Mouse (Mus musculus) mouse embryonic stem cell (cell line): ENCODE data around the gene Mdk.

Source experiments
- in situ Hi-C, 2 experiments: fragments of 300-500 bp; cut with MboI; formaldehyde crosslinking; loops; 1 replicate in 1 of 2; 3 replicates in 1 of 2; pipeline ENCODE4 v1.14.3; 2019 to 2020; ENCODE audit warnings: low sequenced_read_pairs in 2 of 2, low pct_unique_long_range_greater_than_20kb in 1 of 2, mixed read lengths in 1 of 2; ENCODE audit not compliant: unreplicated experiment in 1 of 2

Gene Mdk

DNA sequence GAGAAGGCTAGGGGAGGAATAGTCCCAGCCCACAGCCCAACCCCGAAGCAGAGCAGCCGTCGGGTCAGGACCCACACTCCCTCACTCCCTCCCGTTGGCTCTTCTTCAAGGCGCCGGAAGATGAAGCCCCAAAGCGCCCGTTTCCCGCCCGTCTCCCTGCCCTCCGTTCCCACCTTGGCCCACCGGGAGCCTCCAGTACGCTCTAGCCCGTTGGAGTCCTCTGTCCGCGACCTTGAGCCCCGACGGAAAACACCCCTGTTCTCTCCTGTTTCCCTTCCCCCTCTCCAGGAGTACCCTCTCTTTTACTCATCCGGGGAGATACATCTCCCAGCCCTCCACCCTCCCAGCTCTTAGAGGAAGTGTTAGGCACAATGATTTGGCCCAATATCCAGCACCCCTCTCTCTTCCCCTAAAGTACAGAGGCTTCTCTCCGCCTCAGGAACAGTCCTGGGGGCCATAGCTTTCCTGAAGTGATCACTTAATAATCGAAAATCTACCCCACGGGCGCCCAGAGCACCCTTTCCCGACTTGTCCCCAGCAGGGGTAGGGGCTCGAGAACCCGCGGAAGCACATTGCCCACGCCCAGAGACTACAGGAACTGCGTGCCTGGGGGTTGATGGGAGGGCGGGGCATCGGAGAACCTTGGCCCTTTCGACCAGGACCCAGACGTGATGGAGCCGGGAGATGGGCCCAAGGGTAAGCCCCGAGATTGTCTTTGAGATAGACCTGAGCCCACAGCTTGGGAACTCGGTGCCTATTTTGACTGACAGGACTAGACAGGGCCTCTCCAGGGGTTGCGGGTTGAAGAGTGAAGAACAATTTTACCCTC, 9.3 kb downstream of the Mdk start:
- in situ Hi-C loops, result no loop called here

DNA sequence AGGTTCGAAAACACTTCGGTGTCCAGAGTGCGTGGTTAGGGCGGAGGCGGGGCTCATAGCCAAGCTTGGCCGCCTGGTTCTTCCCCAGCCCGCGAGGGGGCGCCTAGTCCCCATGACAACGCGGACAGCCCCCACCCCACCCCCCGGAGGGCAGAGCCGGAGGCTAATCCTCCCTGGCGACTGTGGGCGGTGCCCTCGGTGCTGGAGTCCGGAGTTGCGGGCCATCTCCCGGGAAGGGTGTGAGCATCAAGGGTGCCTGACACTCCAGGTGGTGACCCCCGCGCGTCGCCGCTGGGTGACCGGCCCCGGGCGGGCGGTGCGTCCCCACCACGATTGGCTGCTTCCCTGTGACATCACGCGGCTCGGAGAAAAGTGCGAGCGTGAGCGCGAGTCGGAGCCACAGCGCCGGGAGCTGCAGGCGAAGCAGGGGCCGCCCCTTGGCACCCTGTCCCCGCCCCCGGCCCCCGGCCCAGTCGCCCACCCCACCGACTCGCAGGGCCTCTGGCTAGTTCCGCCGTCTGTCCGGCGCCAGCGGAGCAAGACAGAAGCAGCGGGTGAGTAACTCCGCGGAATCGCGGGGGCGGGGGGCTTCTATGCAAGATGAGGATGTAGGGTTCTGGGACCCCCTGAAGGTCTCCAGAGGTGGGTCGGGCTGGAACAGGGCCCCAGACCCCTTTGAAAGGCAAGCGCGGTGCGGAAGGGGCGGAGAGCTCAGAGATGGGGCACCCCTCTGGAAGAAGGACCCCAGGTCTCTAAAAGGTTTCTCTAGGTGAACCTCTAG, 10.1 kb downstream of the Mdk start:
- in situ Hi-C loops, result no loop called here

DNA sequence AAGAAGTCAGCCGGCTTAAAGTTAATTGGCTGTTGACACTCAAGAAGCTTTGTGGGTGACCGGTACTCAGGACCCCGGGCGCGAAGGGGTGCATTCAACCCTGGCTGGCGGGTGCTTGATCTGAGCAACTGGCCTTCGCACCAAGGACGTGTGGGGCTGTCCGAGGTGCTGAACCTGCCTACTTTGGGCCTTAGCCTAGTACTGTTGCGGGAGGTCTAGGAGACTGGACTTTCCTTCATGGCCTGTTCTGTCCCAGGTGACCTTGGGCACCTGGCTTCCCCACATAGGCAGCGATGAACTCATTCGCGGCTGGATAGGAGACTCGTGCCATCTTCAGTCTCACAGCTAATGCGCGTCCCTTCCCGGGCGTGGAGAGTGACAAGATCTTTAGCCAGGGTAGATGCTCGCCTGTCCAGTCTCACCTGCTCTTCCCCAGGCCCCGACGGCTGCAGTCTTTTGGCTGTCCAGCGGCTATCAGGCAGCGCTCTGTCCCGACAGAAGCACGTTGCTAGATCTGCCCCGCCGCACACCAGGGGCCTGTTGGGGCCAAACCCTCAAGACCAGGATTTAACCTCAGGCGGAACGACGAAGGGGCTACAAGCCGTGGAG, 10.8 kb downstream of the Mdk start:
- in situ Hi-C loops, result no loop called here

DNA sequence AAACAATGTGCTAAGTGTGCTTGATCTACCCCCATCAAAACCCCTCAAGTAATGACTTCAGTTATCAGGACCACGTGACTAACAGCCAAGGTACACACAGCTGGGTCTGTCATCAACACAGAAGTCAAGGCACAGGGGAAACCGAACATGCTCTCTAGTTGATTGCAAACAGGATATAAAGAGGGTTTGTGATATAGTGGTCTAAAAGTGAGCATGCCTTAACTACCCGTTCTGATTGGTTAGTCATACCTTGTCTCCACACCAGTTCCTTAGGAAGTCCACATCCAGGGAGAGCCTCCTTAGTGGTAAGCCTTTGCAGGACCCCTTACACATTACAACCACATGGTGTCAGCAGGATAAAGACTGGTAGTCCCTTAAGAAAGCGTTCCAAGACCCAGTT, 12.0 kb downstream of the Mdk start:
- in situ Hi-C loops, result no loop called here

DNA sequence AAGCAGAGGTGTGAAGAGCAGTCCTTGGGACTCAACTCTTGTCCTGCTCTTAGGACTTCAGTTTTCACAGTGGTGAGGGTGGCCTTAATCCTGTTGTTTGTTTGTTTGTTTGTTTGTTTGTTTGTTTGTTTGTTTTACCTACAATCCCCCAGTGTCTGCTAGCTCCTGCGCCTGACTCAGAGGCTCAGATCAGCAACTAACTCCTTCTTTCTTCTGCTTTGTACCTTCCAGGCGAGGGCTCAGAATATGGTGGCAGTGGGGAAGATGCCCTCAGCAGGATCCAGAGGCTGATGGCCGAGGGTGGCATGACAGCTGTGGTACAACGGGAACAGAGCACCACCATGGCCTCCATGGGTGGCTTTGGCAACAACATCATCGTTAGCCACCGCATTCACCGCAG, 15.0 kb downstream of the Mdk start:
- in situ Hi-C loops, result no loop called here

DNA sequence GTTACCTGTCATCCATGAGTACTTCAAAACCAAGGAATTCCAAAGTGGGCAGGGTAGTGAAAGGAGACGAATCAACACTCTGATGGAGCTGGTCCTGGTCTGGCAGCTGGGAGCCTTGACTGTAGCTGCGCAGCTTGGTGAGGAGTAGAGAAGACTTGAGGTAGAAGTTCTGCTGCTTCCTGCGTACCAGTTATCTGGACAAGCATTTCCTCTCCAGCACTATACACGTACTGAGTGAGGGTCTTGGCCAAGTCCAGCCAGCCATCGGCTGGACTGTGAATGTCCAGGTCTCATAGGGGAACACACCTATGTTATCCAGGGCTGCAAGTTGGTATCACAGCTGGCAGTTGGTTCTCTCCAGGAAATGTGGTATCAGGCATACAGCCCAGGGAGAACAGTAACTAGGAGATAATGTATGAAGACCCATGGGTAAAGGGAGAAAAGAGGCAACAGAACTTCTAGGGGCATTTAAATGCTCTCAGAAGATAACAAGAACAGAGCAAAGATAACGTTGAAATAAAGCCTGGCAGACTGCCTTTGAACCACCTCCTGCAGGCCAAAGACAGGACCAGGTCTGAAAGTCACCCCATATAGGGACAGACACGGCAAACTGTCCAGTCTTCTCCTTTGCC, 15.6 kb downstream of the Mdk start:
- in situ Hi-C loops, result no loop called here

DNA sequence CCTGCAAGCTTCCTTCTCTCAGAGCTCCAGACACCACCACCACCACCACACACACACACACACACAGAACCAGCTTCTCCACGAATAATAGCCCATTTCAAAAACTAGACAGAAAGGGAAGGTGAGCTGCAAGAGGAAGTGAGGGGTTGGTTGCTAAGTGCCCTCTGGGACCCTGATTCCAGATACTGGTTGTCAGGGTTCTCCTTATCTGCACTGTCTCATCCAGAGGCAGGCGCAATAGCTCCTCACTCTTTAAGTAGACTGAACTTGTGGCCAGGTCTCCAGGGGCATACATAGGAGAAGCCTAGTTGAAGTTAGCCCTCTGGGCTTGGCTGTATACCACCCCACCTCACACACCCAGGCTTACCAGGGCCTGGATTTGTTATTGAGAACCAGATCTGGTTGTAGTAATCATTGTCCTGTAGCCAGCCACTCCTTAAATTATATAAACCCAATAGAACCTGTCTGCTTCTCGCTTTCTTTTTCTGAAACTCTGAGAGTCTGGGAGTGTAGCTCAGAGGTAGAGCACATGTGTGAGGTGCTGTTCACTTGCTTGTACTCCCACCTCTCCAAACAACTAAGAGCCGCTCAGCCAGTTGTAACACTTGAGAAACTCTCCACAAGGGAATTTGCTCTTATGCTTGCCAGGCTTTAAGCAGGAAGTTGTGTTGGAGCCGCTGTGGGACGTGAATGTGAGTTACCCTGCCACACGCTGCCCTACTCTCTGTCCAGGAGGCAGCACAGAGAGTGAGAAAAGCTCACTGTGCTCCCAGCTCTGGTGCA, 18.6 kb downstream of the Mdk start:
- in situ Hi-C loops, result no loop called here

DNA sequence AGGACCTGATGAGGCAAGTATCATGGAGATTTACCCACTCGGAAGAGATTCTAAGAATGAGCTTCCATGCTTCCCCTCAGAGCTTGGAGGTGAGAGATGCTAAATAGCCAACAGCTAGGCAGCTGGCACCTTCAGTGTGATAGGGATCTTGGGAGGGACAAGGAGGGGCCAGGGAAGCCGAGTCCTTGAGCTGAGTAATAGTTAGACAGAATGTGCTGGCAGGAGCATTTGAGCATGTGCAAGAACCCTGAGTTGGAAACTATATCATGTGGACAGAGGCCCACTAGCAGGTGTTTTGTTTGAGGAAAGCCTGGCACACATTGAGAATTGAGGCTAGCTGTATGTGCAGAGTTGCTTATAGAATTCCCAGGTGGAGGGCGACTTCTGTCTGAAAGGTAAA, 19.5 kb downstream of the Mdk start:
- in situ Hi-C loops, result no loop called here

DNA sequence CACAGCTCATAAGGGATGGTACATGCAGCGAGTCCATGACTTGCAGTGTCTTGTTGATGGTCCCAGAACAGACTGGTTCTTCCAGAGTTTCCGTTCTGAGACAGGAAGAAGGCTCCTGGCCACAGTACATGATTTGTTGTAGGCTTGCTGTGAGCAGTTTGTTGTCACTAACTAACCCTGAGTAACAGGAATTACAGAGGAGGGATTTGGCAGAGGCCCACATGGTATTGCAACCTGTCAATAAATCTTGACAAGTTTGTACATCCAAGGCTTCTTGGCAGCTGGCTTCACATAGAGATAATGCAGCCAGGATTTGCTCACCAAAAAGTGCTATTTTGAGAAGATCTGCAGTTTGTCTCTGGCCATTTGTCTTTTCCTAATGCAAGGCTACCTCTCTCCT, 26.0 kb downstream of the Mdk start:
- in situ Hi-C loops, result no loop called here

DNA sequence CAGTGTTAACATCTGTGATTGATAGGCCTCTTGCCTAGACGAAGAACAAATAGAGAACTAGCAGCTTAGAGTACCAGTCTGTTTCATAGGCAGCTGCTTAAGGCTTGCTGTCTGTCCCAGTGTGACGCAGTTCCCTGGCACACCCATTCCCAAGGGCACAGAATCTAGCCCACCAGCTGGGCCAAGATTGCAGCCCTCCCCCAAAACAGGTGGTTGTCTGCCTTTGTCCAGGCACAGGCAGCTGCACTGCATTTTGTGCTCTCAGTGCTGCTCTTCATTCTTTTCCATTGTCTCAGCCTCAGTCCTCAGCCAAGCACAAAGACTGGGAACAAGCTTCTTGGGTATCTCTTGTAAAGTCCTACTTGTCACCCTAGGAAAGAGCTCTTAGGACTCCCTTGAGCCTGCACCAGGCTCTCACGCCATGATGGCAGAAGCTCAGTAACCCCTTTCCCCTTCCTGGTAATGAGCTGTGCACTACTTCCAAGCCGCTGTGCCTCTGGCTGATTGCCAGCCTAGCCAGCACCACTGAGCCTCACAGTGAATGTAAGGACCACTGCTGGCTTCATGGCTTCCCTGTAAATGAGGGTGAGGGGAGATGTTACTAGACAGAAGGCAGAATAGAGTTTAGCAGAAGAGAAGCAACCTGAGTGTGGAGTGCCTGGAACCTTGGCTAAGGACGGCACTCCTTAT, 27.3 kb downstream of the Mdk start:
- in situ Hi-C loops, result no loop called here

DNA sequence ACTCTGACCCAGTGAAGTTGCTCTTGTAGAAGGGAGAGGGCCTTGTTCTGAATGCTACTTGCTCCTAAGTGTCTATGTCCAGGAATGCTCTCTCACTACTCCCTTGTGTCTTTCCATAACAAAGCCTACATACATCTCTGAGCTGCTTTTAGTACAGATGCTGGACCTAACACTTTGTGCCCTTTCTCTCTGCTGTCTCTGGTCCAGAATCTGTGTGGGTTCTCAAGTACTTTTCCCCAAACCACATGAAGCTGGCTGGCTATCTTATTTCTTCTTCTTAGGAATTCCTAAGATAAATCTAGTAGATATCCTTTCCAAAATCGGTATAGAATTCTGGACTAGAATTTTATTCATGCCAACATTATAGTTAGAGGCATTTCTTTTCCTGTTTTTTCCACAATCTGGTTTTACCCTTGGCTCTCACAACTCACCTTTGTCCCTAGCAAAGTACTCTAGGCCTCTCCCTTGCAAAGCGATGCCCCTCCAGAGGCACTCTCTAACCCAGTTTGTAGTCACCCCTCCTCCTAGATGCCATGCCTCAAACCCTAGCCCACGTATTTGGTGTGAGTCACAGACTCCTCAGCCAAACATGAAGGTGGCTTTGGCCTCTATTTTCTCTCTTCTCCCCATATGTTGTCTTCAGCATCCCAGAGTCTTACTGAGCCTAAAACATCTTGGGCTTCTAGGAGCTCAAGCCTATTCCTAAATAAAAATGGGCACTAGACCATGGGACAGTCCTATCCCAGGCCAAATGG, 28.7 kb downstream of the Mdk start:
- in situ Hi-C loops, result no loop called here

DNA sequence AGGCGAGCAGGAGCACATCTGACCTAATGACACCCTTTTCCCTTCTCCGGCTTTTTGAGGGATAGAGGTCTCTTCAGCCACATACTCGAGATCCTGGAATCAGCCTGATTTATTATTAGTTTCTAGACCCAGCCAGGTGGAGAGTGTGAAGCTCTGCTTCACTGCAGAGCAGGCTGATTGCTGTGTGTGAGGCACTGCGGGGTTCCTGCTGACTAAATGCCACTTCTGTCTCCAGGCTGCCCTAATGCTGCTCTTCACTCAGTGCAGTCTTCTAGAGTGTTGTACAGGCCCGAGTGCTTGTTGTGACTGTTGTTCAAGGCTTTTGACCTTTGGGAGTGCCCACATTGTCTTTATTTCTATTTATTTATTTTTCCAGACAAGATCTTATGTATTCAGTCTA, 29.8 kb downstream of the Mdk start:
- in situ Hi-C loops, result no loop called here

DNA sequence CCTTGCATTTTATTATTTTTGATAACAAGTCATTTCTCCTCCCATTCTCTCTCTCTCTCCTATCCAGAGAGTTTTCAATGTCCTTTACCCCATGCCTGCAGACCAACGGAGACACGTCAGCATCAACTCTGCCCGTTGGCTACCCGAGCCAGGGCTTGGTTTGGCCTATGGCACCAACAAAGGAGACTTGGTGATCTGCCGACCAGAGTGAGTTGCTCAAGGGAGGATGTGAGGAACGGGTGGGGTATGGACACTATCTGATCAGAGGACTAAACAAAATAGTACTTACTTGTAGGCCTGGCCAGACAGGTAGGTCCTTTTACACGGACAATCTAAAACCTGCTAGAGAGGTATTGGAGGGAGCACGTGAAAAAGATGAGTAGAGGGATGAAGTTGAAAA, 31.7 kb downstream of the Mdk start:
- in situ Hi-C loops, result no loop called here

DNA sequence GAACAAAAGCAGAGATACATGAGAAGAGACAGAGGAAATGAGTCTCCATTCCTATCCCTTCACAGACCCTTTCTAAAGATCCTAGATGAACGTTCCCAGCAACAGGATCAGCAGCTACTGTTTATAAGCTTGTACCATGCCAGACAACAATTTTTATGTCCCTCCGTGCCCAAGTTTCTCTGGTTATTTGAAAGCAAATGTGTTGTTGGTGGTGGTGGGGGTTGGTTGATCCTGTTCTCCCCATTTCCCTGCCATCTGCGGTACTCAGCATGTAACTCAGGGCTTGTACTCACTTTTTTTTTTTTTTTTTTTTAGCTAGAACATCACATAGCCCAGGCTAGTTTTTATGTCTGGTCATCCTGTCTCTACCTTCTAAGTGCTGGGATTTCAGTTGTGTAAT, 33.0 kb downstream of the Mdk start:
- in situ Hi-C loops, result no loop called here

DNA sequence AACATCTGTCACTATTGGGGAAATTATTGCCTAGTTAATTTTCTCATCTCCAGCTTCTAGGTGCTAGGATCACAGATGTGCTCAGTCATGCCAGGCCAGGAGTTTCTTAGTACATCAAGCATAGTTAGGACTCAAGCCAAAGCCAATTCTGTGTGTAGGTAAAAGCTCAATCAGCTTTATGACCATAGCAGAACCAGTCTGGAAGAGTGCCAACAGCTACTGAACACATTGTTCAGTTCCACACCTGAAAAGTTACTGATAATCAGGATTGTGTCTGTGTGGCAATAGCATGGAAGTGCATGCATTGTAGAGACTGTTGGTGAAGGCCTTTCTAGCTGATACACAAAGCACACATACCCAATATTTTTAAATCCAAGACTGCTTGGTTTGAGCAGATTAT, 34.1 kb downstream of the Mdk start:
- in situ Hi-C loops, result no loop called here

DNA sequence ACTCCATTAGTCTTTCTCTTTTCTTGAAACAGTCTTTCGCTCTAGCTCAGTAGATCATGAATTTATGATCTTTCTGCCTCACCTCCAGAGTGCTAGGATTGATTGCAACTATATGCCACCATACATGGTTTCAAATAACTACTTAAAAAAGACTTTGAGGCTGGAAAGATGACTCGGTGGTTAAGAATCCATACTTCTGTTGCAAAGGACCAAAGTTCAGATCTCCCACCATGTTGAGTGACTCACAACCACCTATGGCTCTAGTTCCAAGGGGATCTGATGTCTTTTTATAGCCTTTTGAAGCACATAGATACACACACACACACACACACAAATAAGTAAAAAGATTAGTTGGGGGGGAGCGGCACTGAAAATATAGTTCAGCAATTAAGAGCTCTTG, 36.7 kb downstream of the Mdk start:
- in situ Hi-C loops, result no loop called here

DNA sequence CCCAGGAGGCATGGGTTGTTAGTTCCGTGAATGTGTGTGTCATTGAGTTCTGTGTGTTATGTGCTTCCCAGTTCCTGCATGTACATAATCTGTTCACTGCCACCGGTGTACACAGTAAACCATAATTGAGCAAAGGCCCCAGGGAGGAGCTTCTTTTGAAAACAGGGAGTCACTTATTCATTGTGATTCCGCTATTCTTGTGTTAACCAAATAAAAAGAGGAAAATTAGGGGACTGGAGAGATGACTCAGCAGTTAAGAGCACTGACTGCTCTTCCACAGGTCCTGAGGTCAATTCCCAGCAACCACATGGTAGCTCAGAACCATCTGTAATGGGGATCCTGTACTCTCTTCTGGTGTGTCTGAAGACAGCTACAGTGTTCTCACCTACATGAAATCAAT, 37.4 kb downstream of the Mdk start:
- in situ Hi-C loops, result no loop called here
